Mouse (Mus musculus) testis, adult 2 months (tissue): ENCODE data around the gene Dtx2.

Experiments
- CTCF ChIP-seq: fragments of 200-500 bp; IDR thresholded peaks from 2 replicates; pipeline ENCODE4 v1.5.1; 2012; ENCODE audit warnings: low read depth, mild to moderate bottlenecking, inconsistent platforms, low read length, moderate library complexity; ENCODE audit not compliant: control insufficient read depth, insufficient read depth, insufficient replicate concordance
- POLR2A ChIP-seq: fragments of 200-500 bp; IDR thresholded peaks from 2 replicates; pipeline ENCODE4 v1.6.1; 2012; ENCODE audit warnings: low read depth, mild to moderate bottlenecking, inconsistent platforms, low read length, moderate library complexity; ENCODE audit not compliant: control insufficient read depth

DNA sequence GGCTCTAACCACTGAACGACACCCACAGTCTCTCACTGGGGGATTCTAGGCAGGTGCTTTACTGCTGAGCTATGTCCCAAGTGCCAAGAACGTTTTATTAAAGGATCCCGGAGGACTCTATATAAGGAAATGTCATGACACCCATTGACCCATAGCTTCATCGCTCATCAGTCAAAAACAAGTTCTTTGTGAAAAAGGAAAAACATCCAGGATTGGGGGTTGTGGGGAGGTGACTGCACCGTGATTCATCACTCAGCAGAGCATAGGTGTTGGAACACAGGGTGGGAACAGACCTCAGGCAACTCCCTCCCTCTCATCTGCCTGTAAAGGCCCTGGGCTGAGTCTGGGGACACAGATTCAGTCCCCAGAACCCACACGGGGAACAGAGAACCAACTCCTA, 55.3 kb downstream of the Dtx2 start:
- TF ChIP-seq POLR2A, result no peak
- TF ChIP-seq CTCF, result no peak
